Mouse (Mus musculus): ENCODE data around the gene Slc28a1.
"Not testable (repeated sequence)": the region's sequence is repeated elsewhere in the genome, so short reads cannot be mapped to it uniquely, and the experiment has no call there.

DNA sequence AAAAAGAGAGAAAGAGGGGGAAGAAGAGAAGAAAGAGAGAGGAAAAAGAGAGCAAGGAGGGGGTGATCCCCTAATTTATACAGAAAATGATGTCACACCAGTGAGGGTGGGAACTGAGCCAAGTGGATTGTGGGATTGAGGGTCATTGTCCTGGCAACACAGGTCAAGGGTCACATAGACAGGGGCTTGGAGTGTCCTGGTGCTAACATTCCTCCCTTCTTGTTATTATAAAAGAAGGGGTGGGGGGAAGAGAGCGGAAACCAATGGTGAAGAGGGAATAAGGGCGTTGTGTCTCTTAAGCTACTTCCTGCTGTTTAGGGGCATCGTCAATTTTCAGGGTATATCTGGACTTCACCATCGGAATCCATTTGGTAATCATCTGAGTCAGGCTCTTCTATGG, 28.5 kb downstream of the Slc28a1 start:
- not testable (repeated sequence) for TF ChIP-seq CTCF (IDR thresholded peaks at IDR 0.05; ENCODE audit: borderline replicate concordance, insufficient read depth, low read depth, low read length); POLR2A (IDR thresholded peaks at IDR 0.05; ENCODE audit: borderline replicate concordance, insufficient read depth, low read length)

All from cerebellum, adult 2 months (tissue).